Mouse (Mus musculus) testis, postnatal 10 days (tissue): ENCODE results near the gene Fabp2.
"Not testable (repeated sequence)": the region's sequence is repeated elsewhere in the genome, so short reads cannot be mapped to it uniquely, and the experiment has no call there.

Source experiments
- DNase-seq: peaks from one replicate; pipeline ENCODE4 v3.0.0; 2021; ENCODE audit warnings: low spot score

The Fabp2 gene

DNA sequence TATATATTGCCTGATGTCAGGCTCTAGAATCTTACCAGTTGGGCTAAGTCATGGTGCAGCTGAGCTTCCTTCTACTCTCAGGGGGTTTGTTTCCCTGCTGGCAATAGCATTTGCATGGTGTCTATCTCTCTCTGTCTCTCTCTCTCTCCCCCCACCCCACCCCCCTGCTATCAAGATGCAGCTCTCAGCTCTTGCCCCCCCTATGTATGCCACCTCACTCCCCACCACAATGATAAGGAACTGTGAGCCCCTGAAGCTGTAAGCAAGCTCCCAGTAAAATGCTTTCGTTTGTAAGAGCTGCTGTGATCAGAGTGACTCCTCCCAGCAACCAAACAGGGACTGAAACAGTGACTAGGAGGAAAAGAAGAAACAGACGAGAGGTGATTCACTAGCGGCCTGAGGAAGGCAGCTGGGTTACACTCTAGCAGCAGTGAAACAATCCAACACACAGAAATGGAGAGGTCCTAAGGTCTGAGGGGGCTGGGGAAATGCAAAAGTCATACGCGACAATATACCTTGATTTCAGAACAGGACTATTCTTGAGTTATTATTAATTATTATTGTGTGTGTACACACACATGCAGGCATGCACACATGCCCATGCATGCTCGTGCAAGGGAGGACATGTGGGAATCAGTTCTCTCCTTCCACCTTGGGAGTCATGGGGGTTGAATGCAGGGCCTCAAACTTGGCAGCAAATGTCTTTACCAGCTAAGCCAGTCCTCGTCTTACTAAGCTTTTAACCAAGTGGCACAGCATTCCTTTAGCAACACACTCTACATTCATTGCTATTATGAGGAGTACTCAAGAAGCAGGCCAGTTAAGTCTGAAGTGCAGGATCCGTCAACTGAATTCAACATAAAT, 25.9 kb downstream of the Fabp2 start:
- no peak for DNase-seq

DNA sequence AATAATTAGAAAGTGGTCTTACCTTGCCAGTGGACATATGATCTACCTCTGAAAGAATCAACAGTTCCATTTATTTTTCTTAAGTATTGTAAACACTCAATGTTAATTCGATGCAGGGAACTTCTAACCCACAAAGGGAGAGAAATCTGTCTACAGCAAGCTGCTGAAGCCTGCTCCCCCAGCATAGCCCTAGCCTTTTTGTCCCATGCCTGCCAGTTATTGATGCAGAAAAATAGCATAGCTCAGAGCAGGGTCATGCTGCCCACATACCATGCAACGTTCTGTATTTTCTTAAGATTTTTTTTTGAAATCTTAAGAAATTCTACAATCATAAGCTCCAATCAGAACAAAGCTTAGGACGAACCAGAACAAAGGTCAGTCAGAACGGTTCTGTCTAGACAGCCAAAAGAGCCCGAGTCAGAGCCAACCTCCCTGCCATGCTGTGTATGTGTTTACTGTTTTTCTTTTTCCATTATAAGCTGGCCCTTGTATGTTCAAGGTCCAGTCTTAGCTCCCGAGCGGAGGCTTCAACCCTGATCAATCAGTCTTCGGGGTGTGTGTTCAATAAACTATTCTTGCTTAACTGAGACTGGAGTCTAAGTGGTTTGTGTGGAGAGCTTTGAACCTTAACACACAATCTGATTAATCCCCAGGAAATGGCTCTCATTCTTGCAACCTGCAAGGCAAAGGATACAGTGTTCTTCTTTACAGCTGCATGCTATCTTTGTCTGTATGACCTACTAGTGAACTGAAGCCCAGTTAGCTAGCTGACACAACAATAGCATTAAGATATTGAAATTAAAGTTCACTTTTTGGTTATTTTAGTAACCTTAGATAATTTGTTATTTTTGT, 27.0 kb downstream of the Fabp2 start:
- no peak for DNase-seq

DNA sequence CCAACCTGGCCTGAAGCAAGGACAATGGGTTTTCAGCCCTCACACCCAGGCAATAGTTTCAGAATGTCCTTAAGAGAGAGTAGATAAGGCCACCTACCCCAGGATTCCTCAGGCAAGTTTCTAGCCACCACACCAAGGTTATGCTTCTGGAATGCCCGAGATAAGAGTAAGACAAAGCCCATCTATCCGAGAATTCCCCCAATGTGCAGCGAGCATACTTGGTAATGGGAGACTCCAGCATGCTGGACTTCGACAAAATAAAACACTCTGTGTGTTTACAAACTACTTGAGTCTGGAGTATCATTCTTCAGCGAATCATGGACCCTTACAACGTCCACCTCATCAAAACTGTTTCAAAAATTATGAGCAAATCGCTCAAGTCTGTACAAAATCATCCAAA, 28.3 kb downstream of the Fabp2 start:
- no peak for DNase-seq

DNA sequence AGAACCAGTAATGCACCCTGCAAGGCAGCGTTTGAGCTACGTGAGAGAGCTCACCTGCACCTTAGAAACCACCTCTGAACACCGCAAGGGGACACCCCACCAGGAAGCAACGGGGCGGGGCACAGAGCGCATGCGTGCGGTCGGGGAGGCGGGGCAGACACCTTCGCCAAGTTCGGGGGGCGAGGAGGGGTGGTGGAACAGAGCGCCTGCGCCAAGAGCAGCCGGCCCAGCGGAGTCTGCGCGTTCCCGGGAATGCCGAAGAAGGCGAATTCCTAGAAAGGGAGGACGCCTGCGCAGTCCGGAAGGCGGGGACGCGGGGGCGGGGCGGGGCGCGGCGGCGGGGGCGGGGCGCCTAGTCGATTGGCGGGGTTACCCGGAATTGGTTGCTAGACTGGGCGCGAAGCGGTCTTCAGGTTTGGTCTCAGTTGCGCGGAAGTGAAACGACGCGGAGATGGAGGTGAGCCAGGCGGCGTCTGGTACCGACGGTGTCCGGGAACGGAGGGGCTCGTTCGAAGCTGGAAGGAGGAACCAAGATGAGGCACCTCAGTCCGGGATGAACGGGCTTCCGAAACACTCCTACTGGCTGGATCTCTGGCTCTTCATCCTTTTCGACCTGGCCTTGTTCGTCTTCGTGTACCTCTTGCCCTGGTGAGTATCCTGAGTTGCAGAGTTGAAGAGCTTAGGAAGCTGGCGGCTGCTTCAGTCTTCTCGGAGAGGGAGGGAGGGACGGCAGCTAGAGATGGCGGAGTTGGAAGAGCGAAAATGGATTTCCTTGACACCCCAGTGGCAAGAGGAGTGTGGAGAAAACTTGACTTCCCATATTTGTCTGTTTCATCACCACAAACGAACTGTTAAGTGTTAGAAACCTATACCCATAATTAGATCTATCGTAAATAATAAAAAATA, 29.4 kb downstream of the Fabp2 start, which contains the start of gene 1810037I17Rik:
Gene 1810037I17Rik, plus strand, starts transcription at position 195 of the 906 bp plus-strand sequence.
- peak; percentile 99 for DNase-seq

DNA sequence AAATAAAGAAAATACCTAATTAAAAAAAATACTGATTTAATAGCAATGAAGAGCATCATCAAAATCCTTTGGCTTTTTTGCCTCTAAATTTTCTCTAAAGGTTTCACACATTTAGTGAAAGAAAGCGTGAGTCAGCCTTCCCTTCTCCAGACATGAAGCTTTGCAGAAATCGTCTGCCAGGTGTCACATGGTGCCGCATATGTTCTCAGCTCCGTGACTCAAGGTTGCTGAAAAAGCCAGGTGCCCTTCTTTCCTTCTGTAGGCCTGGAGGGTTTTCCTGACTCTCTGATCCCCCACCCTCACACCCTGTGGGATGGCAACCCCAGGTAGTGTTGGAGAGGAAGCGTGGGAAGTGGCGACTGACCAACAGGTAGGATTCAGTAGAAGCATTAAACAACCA, 34.9 kb downstream of the Fabp2 start:
- DNase-seq: no peak

DNA sequence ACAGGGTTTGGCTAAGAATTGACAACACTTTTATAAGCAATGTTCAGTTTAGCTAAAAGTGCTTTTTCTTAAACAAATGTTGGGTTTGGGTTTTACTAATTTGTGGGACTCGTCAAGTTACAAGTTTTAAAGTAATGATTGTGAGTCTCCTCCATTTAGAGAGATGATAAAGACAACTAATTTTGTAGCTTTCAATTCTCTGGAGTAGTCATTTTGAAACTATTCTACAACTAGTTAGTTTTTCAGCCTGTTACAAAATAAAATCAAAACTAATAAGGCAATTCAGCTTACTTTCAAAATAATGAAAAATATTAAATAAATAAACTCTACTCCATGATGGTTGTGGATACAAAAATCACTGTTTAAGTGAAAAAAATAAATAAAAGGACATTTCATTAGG, 37.6 kb downstream of the Fabp2 start:
- no peak for DNase-seq

DNA sequence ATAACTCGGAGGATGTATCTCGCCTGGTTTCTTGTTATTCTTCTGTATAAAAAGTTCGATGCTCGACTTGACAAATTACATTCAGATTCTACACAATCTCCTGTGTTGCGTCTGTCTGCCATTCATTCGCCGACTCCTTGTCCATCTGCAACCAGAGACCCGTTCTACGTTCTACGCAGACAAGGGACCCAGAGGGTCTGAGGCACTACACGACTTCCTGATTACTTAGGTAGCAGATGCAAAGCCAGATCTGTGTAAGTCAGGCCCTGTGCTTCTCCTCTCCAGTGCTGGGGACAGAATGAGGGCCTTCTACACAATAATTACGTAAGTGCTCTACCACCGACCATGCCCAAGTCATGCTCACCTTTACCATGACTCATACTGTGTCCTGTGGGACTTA, 42.3 kb downstream of the Fabp2 start:
- not testable (repeated sequence) for DNase-seq

DNA sequence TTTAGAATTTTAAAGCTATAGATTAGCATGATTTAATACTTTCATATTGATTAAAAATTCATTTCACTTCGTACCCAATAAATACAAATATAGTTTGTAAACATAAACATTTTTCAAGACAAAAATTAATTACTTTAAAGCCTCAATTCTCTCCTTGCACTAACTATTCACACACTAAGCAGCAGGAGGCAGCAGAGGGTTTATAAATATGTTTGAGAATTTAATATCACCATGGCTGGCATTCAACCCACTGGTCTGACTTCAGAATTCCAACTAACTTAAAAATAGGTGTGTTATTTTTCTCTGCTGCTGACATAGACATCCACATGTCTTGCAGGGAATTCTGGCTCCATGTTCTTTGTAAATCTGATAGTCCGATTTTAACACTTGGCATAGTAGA, 44.3 kb downstream of the Fabp2 start:
- peak; percentile 50 for DNase-seq

DNA sequence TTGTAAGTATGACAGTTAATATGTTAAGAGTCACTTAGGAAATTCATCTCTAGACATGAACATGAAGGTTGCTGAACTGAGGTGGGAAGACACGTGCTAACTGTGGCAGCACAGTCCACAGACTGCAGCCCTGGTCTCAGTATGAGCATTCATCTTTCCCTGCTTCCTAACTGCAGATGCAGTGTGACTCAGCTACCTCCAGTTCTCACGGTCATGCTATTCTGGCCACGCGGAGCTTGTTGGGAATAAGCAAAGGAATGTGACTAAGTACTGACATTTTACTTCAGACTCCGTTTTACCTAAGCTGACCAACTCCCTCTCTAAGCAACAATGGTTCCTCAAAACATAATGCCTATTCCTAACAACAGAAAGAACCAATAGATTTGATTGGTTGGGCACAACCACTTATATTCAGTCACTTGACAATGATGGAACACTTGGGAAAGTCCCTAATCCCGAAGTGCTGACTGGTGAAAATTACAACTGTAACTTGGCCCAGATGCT, 48.6 kb downstream of the Fabp2 start:
- no peak for DNase-seq
